In the genomic region with DNA sequence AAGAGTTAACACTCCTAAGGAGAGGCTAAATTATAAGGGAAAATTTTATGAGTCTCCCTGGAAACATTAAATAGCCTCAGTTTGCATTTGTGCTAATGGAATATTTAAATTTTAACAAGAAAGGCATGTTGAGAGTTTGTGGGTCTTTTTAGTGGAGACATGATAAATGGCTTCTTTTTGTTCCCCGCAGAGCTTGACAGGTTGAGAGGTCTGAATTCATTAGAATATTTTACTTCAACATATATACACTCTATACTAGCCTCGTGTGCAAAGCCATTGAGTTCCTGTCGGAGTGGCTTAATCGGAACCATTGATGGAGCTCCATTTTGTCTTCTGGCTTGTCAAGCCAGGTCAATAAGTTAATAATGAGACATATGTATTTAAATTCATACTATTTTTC, we compare ENCODE assay signal across 17 mouse cellular contexts. TPM values are rescaled to one million over a fixed set of nuclear protein-coding genes. Genes with fewer than 3 reads are reported as not detected.
A peak's percentile ranks its signal among the peaks of the same experiment; 100 is the strongest.
DNase-seq lines count a peak whose midpoint lies in the region; ATAC-seq lines count a peak whose summit lies in the region.
"Had no signal": no experiment of that assay in that cellular context is flagged by ENCODE, and none has a peak within 500 bp of the region (broad histone marks: within the 10 kb centered on the region; RNA-seq: fewer than 3 reads in every experiment).

No protein-coding gene starts in this region.

- H3K4me2 ChIP-seq in midbrain, embryonic 12.5 days (replicated peaks) = peak overlapping the region; percentile 22; the same call in 1 of the 2 replicates
- peak overlapping the region; percentile 29 for H3K4me2 ChIP-seq in hindbrain, embryonic 12.5 days (replicated peaks)
- H3K4me2 ChIP-seq in midbrain, embryonic 14.5 days (ENCODE audit: low read length) = peak overlapping the region; percentile 40
- H3K4me2 ChIP-seq: heart, embryonic 13.5 days; limb, embryonic 13.5 days; liver, embryonic 15.5 days had no signal

- H3K9me3 ChIP-seq in midbrain, embryonic 12.5 days = no peaks in the 10 kb centered on the region
- H3K9me3 ChIP-seq in midbrain, embryonic 10.5 days (replicated peaks) = no peaks in the 10 kb centered on the region
- H3K9me3 ChIP-seq in hindbrain, embryonic 12.5 days (replicated peaks) = no peaks in the 10 kb centered on the region
- H3K9me3 ChIP-seq in midbrain, embryonic 14.5 days (ENCODE audit: control insufficient read depth, low read length) = no peaks in the 10 kb centered on the region
- H3K9me3 ChIP-seq: heart, embryonic 13.5 days; limb, embryonic 13.5 days; liver, embryonic 15.5 days had no signal

- no peak overlapping the region for H3K4me3 ChIP-seq in midbrain, embryonic 12.5 days
- no peak overlapping the region for H3K4me3 ChIP-seq in midbrain, embryonic 10.5 days
- H3K4me3 ChIP-seq in hindbrain, embryonic 12.5 days = no peak overlapping the region
- H3K4me3 ChIP-seq in midbrain, embryonic 14.5 days (replicated peaks; ENCODE audit: low read depth, low read length) = no peak overlapping the region
- H3K4me3 ChIP-seq: heart, embryonic 13.5 days; layer of hippocampus, adult 2 months; limb, embryonic 13.5 days; liver, embryonic 15.5 days had no signal

- no peak for DNase-seq in midbrain, embryonic 10.5 days (ENCODE audit: low spot score)
- DNase-seq in midbrain, embryonic 14.5 days = no peak
- no peak for DNase-seq in layer of hippocampus, adult 11-12 months (ENCODE audit: low spot score)
- no peak for DNase-seq in heart, adult 18-20 months
- no peak for DNase-seq in cerebellum, postnatal 4 days (ENCODE audit: low spot score in 2 of 2)
- DNase-seq: cerebellum, adult 9-10 months; heart, postnatal 36 days; right cerebral cortex, postnatal 25 days had no signal

- 36% methylated on average over 4 of the region's 4 CpGs for WGBS in midbrain, embryonic 12.5 days
- WGBS in midbrain, embryonic 10.5 days = 63% methylated on average over 4 of the region's 4 CpGs
- 36% methylated on average over 4 of the region's 4 CpGs for WGBS in hindbrain, embryonic 12.5 days
- 17% methylated on average over 4 of the region's 4 CpGs for WGBS in midbrain, embryonic 14.5 days

- peaks cover 46% of the 10 kb centered on the region for H3K4me1 ChIP-seq in midbrain, embryonic 12.5 days
- H3K4me1 ChIP-seq in midbrain, embryonic 10.5 days = peaks cover 59% of the 10 kb centered on the region
- peaks cover 55% of the 10 kb centered on the region for H3K4me1 ChIP-seq in hindbrain, embryonic 12.5 days
- H3K4me1 ChIP-seq in midbrain, embryonic 14.5 days (ENCODE audit: control insufficient read depth, insufficient read depth, low read length) = peaks cover 37% of the 10 kb centered on the region

- H3K27ac ChIP-seq in midbrain, embryonic 12.5 days (replicated peaks) = no peak overlapping the region
- no peak overlapping the region for H3K27ac ChIP-seq in midbrain, embryonic 10.5 days (replicated peaks)
- 0 out of 2 replicates have a peak overlapping the region, but pooled peaks have one; percentile 1 for H3K27ac ChIP-seq in hindbrain, embryonic 12.5 days
- no peak overlapping the region for H3K27ac ChIP-seq in midbrain, embryonic 14.5 days (replicated peaks; ENCODE audit: low read depth, low read length)
- H3K27ac ChIP-seq: heart, embryonic 13.5 days; kidney, postnatal 0 days; limb, embryonic 13.5 days; liver, embryonic 15.5 days had no signal

- ATAC-seq in midbrain, embryonic 12.5 days (ENCODE audit: low FRiP score, low read depth) = no peak
- no peak for ATAC-seq in hindbrain, embryonic 12.5 days (ENCODE audit: low FRiP score)
- no peak for ATAC-seq in midbrain, embryonic 14.5 days (ENCODE audit: low FRiP score, low TSS enrichment)
- ATAC-seq: intestine, postnatal 0 days; lung, postnatal 0 days had no signal

- H3K9ac ChIP-seq in midbrain, embryonic 12.5 days (replicated peaks) = no peak overlapping the region; the same call in 1 of the 2 replicates
- no peak overlapping the region for H3K9ac ChIP-seq in hindbrain, embryonic 12.5 days
- no peak overlapping the region for H3K9ac ChIP-seq in midbrain, embryonic 14.5 days (replicated peaks; ENCODE audit: low read length)
- H3K9ac ChIP-seq: heart, embryonic 13.5 days; limb, embryonic 13.5 days; liver, embryonic 15.5 days had no signal

- H3K27me3 ChIP-seq in midbrain, embryonic 12.5 days = no peaks in the 10 kb centered on the region
- H3K27me3 ChIP-seq in midbrain, embryonic 10.5 days (ENCODE audit: low read depth, poor library complexity, severe bottlenecking) = no peaks in the 10 kb centered on the region
- H3K27me3 ChIP-seq in hindbrain, embryonic 12.5 days = no peaks in the 10 kb centered on the region
- H3K27me3 ChIP-seq in midbrain, embryonic 14.5 days (ENCODE audit: control insufficient read depth, insufficient read depth, low read length) = no peaks in the 10 kb centered on the region
- H3K27me3 ChIP-seq: heart, embryonic 13.5 days; limb, embryonic 13.5 days had no signal

- H3K36me3 ChIP-seq in midbrain, embryonic 12.5 days = peaks cover 41% of the 10 kb centered on the region
- H3K36me3 ChIP-seq in midbrain, embryonic 10.5 days = peaks cover 61% of the 10 kb centered on the region
- peaks cover 33% of the 10 kb centered on the region for H3K36me3 ChIP-seq in hindbrain, embryonic 12.5 days
- peaks cover 51% of the 10 kb centered on the region for H3K36me3 ChIP-seq in midbrain, embryonic 14.5 days (ENCODE audit: control insufficient read depth, insufficient read depth, low read length)
- H3K36me3 ChIP-seq: liver, embryonic 15.5 days had no signal

RNA-seq across cellular contexts. Expression of a gene that starts 6.4 kb away (rescaled TPM):
- 1,345 and 1,353 TPM in 2 replicates for polyA plus RNA-seq in midbrain, embryonic 12.5 days (2016; fragmentation: Nextera tagmentation; extraction: Ambion mirVana)
- polyA plus RNA-seq in midbrain, embryonic 10.5 days (2016; fragmentation: Nextera tagmentation; extraction: Ambion mirVana) = 665 and 916 TPM in 2 replicates
- polyA plus RNA-seq in hindbrain, embryonic 12.5 days (2016; fragmentation: Nextera tagmentation; extraction: Ambion mirVana) = 1,280 and 1,328 TPM in 2 replicates
- polyA plus RNA-seq in midbrain, embryonic 14.5 days (2014; fragmentation: Nextera tagmentation; extraction: Ambion mirVana) = 2,111 and 2,470 TPM in 2 replicates
- total RNA-seq in heart, adult 18-20 months (2021) = 10 to 100 TPM in 1 of 2 experiments, 1 to 10 TPM in 1; 9.9 to 10.8 TPM
